Mouse (Mus musculus): ENCODE measurements around the gene Irgm2.

Gene Irgm2

DNA sequence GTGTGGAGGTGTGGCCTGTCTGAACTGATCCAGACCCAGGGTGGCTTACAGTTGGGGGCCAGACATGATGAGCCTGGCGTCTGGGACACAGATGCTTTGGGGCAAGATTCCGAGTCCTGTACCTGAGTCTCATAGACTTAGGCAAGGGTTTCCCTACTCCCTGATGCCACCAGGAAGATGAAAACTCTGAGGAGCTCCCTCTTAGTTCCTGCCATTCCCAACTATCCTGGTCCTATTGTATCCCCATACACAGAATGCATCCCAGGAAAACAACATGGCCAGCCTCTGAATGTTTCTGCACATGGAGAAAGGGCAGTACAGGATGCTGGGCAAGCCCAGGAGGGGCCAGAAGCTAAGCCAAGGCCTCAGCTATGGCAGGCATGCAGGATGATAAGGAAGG, 64.1 kb downstream of the Irgm2 start:
- DNase-seq = no peak

DNA sequence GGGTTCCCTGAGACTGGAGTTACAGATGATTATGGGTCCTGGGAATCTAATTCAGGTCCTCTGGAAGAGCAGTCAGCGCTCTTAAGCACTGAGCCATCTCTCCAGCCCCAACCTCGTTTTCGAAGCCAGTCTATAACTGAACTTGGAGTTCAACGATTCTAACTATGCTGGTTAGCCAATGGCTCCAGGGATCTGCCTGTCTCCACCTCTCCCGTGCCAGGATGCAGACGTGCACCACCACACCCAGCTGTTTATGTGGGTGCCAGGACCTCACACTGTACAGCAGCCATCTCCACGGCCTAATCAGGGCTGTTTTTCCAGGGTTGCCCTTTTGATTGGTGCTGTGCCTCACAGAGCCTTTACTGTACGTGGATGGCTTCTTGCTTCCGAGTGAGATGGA, 65.1 kb downstream of the Irgm2 start:
- no peak for DNase-seq

DNA sequence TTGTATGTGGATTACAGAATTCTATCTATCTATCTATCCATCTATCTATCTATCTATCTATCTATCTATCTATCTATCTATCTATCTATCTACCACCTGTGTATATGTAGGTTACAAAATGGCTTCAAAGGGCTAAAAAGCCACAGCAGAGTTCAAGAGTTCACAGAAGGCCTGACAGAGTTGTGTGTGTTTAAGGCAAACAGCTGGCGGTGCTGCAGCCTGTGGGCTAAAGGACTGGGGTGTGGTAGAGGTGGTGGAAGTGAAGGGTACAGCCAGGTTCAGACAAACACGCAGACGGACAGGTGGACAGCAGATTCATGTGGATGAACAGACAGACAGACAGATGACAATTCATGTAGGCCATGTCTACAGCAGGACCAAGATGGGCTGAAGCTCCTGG, 68.9 kb downstream of the Irgm2 start:
- DNase-seq = no peak
